Mouse (Mus musculus): ENCODE measurements around the gene Olfr611. TPM values are rescaled to one million over a fixed set of nuclear protein-coding genes. Genes with fewer than 3 reads are reported as not detected.
"Not testable (repeated sequence)": the region's sequence is repeated elsewhere in the genome, so short reads cannot be mapped to it uniquely, and the experiment has no call there.

Gene Olfr611
- not detected in 2 replicates for polyA plus RNA-seq (2015; fragmentation: Nextera tagmentation; extraction: Ambion mirVana)

DNA sequence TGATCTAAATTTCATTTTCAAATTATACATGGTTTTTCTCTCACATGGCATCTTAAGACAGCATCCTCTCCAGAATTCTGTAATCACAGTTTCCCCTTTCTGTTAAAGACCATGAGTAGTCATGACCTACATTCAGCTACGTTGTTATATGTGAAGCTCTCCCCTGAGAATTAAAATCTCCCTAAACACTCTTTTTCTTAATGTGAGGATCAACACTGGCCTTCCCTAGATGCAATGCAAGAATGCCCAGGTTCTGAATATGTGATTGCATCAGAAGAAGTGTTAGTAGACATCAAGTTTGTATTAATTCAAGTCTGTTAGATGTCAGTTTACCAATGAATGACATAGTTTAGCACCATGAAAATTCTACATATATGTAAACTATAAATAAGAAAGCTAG lies at the start of gene Olfr611:
Gene Olfr611, minus strand, starts transcription at position 101 of the 400 bp plus-strand sequence.
- ATAC-seq = not testable (repeated sequence)

GRCm38 (mm10) chr7:103569043-103569442 lies 48.4 kb upstream of the Olfr611 start, which contains the start of gene Olfr616:
Olfr616 (minus strand) TSS chr7:103569143.
- H3K4me2 ChIP-seq (replicated peaks; ENCODE audit: low read depth) = no peak within 1 kb of the TSS
- no peak for TF ChIP-seq CTCF (IDR thresholded peaks at IDR 0.05; ENCODE audit: low read depth)
- ATAC-seq = no peak
- H3K9ac ChIP-seq (ENCODE audit: low read depth, low read length) = no peak within 1 kb of the TSS
- 84% methylated on average over 3 of the region's 3 CpGs for WGBS
- H3K27ac ChIP-seq (ENCODE audit: low read depth, low read length) = no peak within 1 kb of the TSS
- no peaks in the 10 kb centered on the region for H3K27me3 ChIP-seq (replicated peaks; ENCODE audit: control insufficient read depth, insufficient read depth, low read length)
- H3K4me1 ChIP-seq (replicated peaks; ENCODE audit: control insufficient read depth, insufficient read depth, low read length) = no peaks in the 10 kb centered on the region
- H3K4me3 ChIP-seq (ENCODE audit: low read depth, low read length) = no peak within 1 kb of the TSS
- H3K9me3 ChIP-seq (ENCODE audit: control insufficient read depth) = no peaks in the 10 kb centered on the region
- no peaks in the 10 kb centered on the region for H3K36me3 ChIP-seq (ENCODE audit: control insufficient read depth, insufficient read depth)

More for the DNA sequence above, at the start of gene Olfr611:
- 68% methylated on average over 1 of the region's 1 CpGs for WGBS
- not testable (repeated sequence) for H3K9me3 ChIP-seq (ENCODE audit: control insufficient read depth); H3K9ac ChIP-seq (ENCODE audit: low read depth, low read length); H3K4me3 ChIP-seq (ENCODE audit: low read depth, low read length); H3K27me3 ChIP-seq (replicated peaks; ENCODE audit: control insufficient read depth, insufficient read depth, low read length); H3K4me1 ChIP-seq (replicated peaks; ENCODE audit: control insufficient read depth, insufficient read depth, low read length); H3K4me2 ChIP-seq (replicated peaks; ENCODE audit: low read depth); H3K27ac ChIP-seq (ENCODE audit: low read depth, low read length); H3K36me3 ChIP-seq (ENCODE audit: control insufficient read depth, insufficient read depth)

DNA sequence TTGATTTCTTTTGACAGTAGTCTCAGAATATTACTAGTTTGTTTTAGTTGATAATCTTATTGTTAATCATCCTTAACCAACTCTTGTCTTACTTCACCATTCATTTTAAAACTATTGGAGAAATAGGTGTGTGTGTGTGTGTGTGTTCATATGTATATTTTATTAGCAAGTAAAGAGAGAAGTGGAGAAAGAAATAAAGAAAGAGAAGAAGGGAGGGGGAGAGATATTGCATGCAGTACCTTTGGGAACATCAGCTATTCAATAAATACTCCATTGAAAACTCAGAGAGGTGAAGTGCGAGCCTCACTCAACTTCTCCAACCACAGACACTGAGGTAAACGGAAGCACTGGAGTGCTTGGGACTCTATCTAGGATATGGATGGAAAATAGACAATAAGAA lies 35.1 kb upstream of the Olfr611 start, which contains the start of gene Olfr615:
Gene Olfr615, plus strand, starts transcription at position 301 of the 400 bp plus-strand sequence.
- H3K36me3 ChIP-seq (ENCODE audit: control insufficient read depth, insufficient read depth) = no peaks in the 10 kb centered on the region
- TF ChIP-seq CTCF (IDR thresholded peaks at IDR 0.05; ENCODE audit: low read depth) = no peak
- H3K9ac ChIP-seq (ENCODE audit: low read depth, low read length) = no peak within 1 kb of the TSS
- no peaks in the 10 kb centered on the region for H3K27me3 ChIP-seq (replicated peaks; ENCODE audit: control insufficient read depth, insufficient read depth, low read length)
- no peak within 1 kb of the TSS for H3K27ac ChIP-seq (ENCODE audit: low read depth, low read length)
- ATAC-seq = no peak
- no peak within 1 kb of the TSS for H3K4me2 ChIP-seq (replicated peaks; ENCODE audit: low read depth)
- no peaks in the 10 kb centered on the region for H3K4me1 ChIP-seq (replicated peaks; ENCODE audit: control insufficient read depth, insufficient read depth, low read length)
- no peak within 1 kb of the TSS for H3K4me3 ChIP-seq (ENCODE audit: low read depth, low read length)
- no peaks in the 10 kb centered on the region for H3K9me3 ChIP-seq (ENCODE audit: control insufficient read depth)
- WGBS = 83% methylated on average over 2 of the region's 2 CpGs

GRCm38 (mm10) chr7:103547774-103548173 lies 27.1 kb upstream of the Olfr611 start, which contains the start of gene Olfr613:
Olfr613 (plus strand) TSS chr7:103548074.
- no peaks in the 10 kb centered on the region for H3K27me3 ChIP-seq (replicated peaks; ENCODE audit: control insufficient read depth, insufficient read depth, low read length)
- H3K4me3 ChIP-seq (ENCODE audit: low read depth, low read length) = no peak within 1 kb of the TSS
- no peak for ATAC-seq
- TF ChIP-seq CTCF (IDR thresholded peaks at IDR 0.05; ENCODE audit: low read depth) = no peak
- no peaks in the 10 kb centered on the region for H3K36me3 ChIP-seq (ENCODE audit: control insufficient read depth, insufficient read depth)
- 75% methylated on average over 2 of the region's 2 CpGs for WGBS
- no peaks in the 10 kb centered on the region for H3K9me3 ChIP-seq (ENCODE audit: control insufficient read depth)
- no peaks in the 10 kb centered on the region for H3K4me1 ChIP-seq (replicated peaks; ENCODE audit: control insufficient read depth, insufficient read depth, low read length)
- H3K27ac ChIP-seq (ENCODE audit: low read depth, low read length) = no peak within 1 kb of the TSS
- no peak within 1 kb of the TSS for H3K4me2 ChIP-seq (replicated peaks; ENCODE audit: low read depth)
- H3K9ac ChIP-seq (ENCODE audit: low read depth, low read length) = no peak within 1 kb of the TSS

GRCm38 (mm10) chr7:103542617-103543016 lies 22.0 kb upstream of the Olfr611 start, which contains the start of gene Olfr612:
Olfr612 (minus strand) TSS chr7:103542717.
- WGBS = 78% methylated on average over 2 of the region's 2 CpGs
- not testable (repeated sequence) for H3K4me2 ChIP-seq (replicated peaks; ENCODE audit: low read depth); H3K9ac ChIP-seq (ENCODE audit: low read depth, low read length); ATAC-seq; H3K4me3 ChIP-seq (ENCODE audit: low read depth, low read length); H3K27me3 ChIP-seq (replicated peaks; ENCODE audit: control insufficient read depth, insufficient read depth, low read length); H3K4me1 ChIP-seq (replicated peaks; ENCODE audit: control insufficient read depth, insufficient read depth, low read length); H3K9me3 ChIP-seq (ENCODE audit: control insufficient read depth); H3K36me3 ChIP-seq (ENCODE audit: control insufficient read depth, insufficient read depth); H3K27ac ChIP-seq (ENCODE audit: low read depth, low read length)

GRCm38 (mm10) chr7:103512022-103512421 lies 8.6 kb downstream of the Olfr611 start, which contains the start of gene Olfr610:
Olfr610 (minus strand) TSS chr7:103512122.
- Histone ChIP-seq H3K27me3 (replicated peaks; ENCODE audit: control insufficient read depth, insufficient read depth, low read length) (no peaks in the 10 kb centered on the region), H3K4me3 (ENCODE audit: low read depth, low read length) (no peak within 1 kb of the TSS), H3K9me3 (ENCODE audit: control insufficient read depth) (no peaks in the 10 kb centered on the region), H3K4me2 (replicated peaks; ENCODE audit: low read depth) (no peak within 1 kb of the TSS), H3K4me1 (replicated peaks; ENCODE audit: control insufficient read depth, insufficient read depth, low read length) (no peaks in the 10 kb centered on the region), H3K27ac (ENCODE audit: low read depth, low read length) (no peak within 1 kb of the TSS), H3K36me3 (ENCODE audit: control insufficient read depth, insufficient read depth) (no peaks in the 10 kb centered on the region), H3K9ac (ENCODE audit: low read depth, low read length) (no peak within 1 kb of the TSS)
- 86% methylated on average over 2 of the region's 2 CpGs for WGBS
- TF ChIP-seq CTCF (IDR thresholded peaks at IDR 0.05; ENCODE audit: low read depth) = no peak
- no peak for ATAC-seq

DNA sequence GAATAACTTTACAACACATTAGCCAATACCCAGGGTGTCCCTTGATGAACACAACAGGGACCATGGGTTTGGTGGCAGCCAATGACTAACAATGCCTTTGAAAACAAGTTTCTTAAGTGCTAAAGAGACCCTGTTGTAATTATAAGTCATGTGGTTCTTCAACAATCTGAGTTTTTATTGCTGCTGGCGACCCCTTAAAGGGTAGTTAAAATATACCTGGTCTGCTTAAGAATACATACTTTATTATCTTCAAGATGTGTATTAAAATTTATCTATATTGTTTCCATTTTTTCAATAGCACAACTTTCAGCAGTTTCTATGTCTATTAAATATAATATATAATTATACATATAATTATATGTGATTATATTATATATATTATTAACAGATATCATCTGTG lies 22.7 kb downstream of the Olfr611 start, which contains the start of gene Olfr609:
Gene Olfr609, minus strand, starts transcription at position 101 of the 400 bp plus-strand sequence.
- Histone ChIP-seq H3K27ac (ENCODE audit: low read depth, low read length) (no peak within 1 kb of the TSS), H3K4me1 (replicated peaks; ENCODE audit: control insufficient read depth, insufficient read depth, low read length) (no peaks in the 10 kb centered on the region), H3K4me2 (replicated peaks; ENCODE audit: low read depth) (no peak within 1 kb of the TSS), H3K9me3 (ENCODE audit: control insufficient read depth) (no peaks in the 10 kb centered on the region), H3K4me3 (ENCODE audit: low read depth, low read length) (no peak within 1 kb of the TSS), H3K36me3 (ENCODE audit: control insufficient read depth, insufficient read depth) (no peaks in the 10 kb centered on the region), H3K27me3 (replicated peaks; ENCODE audit: control insufficient read depth, insufficient read depth, low read length) (no peaks in the 10 kb centered on the region), H3K9ac (ENCODE audit: low read depth, low read length) (no peak within 1 kb of the TSS)
- ATAC-seq = no peak
- WGBS = 33% methylated on average over 1 of the region's 1 CpGs
- TF ChIP-seq CTCF (IDR thresholded peaks at IDR 0.05; ENCODE audit: low read depth) = no peak

DNA sequence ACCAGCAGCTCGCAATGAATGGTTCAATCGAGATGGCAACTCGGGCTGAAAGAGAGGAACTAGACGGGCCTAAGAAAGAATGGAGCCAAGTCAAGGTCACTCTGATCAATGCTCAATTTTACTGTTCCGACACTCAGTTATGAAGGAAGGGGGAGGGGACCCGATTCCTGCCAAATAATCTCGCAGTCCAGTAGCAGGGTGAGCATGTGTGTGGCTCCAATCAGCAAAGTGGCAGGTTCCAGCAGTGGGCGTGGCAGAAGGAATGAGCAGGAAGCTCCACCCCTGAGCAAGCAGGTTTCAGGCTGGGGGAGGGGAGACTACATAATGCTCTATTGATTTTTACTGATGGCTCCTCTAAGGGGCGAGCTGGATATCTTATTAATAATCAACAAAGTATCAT lies 43.5 kb downstream of the Olfr611 start:
- H3K36me3 ChIP-seq (ENCODE audit: control insufficient read depth, insufficient read depth); H3K4me2 ChIP-seq (replicated peaks; ENCODE audit: low read depth); H3K9ac ChIP-seq (ENCODE audit: low read depth, low read length); H3K27me3 ChIP-seq (replicated peaks; ENCODE audit: control insufficient read depth, insufficient read depth, low read length); H3K9me3 ChIP-seq (ENCODE audit: control insufficient read depth); H3K4me3 ChIP-seq (ENCODE audit: low read depth, low read length); ATAC-seq; H3K27ac ChIP-seq (ENCODE audit: low read depth, low read length); H3K4me1 ChIP-seq (replicated peaks; ENCODE audit: control insufficient read depth, insufficient read depth, low read length): not testable (repeated sequence)
- WGBS = 71% methylated on average over 9 of the region's 9 CpGs
